Mouse (Mus musculus) embryonic facial prominence, embryonic 13.5 days (tissue): ENCODE results near the gene Gm9918. TPM values are rescaled to one million over a fixed set of nuclear protein-coding genes. Genes with fewer than 3 reads are reported as not detected.

Experiments
- ATAC-seq: fragments of 200-750 bp; cut with Nextera tagmentation; 2 replicates; pipeline ENCODE4 v1.8.0; 2017; ENCODE audit warnings: low read depth; ENCODE audit not compliant: insufficient number of reproducible peaks, insufficient read depth, low FRiP score, low TSS enrichment
- H3K27ac ChIP-seq: fragments of 300-500 bp; sonication (generic); 2 replicates; pipeline ENCODE4 v1.5.1; 2015; ENCODE audit warnings: moderate library complexity, mild to moderate bottlenecking, inconsistent platforms
- H3K27me3 ChIP-seq: fragments of 300-500 bp; sonication (generic); 2 replicates; pipeline ENCODE4 v1.6.1; 2015; ENCODE audit warnings: mild to moderate bottlenecking, inconsistent platforms
- H3K36me3 ChIP-seq: fragments of 300-500 bp; sonication (generic); 2 replicates; pipeline ENCODE4 v1.6.1; 2015; ENCODE audit warnings: mild to moderate bottlenecking, inconsistent platforms
- H3K4me1 ChIP-seq: fragments of 300-500 bp; sonication (generic); 2 replicates; pipeline ENCODE4 v1.6.1; 2015; ENCODE audit warnings: inconsistent platforms
- H3K4me2 ChIP-seq: fragments of 300-500 bp; sonication (generic); 2 replicates; pipeline ENCODE4 v1.6.1; 2015; ENCODE audit warnings: moderate library complexity, mild to moderate bottlenecking, inconsistent platforms
- H3K4me3 ChIP-seq: fragments of 300-500 bp; sonication (generic); 2 replicates; pipeline ENCODE4 v1.5.1; 2015; ENCODE audit warnings: mild to moderate bottlenecking, inconsistent platforms
- H3K9ac ChIP-seq: fragments of 300-500 bp; sonication (generic); 2 replicates; pipeline ENCODE4 v1.6.1; 2015; ENCODE audit warnings: mild to moderate bottlenecking, inconsistent platforms
- H3K9me3 ChIP-seq: fragments of 300-500 bp; sonication (generic); 2 replicates; pipeline ENCODE4 v1.6.1; 2016; ENCODE audit warnings: inconsistent platforms
- WGBS: fragments of 180-500 bp; shearing (Covaris S2); methylation state at CpG from one replicate; pipeline ENCODE4 v1.1.7; 2015; ENCODE audit warnings: mixed read lengths; 5-methylcytosine and 5-hydroxymethylcytosine counted together
- polyA plus RNA-seq: library from polyadenylated mRNA; unstranded; fragments of >200 nt; fragmentation: Nextera tagmentation; extraction: Ambion mirVana; gene quantifications from 2 replicates; pipeline ENCODE4 v1.2.1, GENCODE M21; 2015

The Gm9918 gene
- polyA plus RNA-seq, 1 experiment from 2014 or later, result 2.3 TPM

DNA sequence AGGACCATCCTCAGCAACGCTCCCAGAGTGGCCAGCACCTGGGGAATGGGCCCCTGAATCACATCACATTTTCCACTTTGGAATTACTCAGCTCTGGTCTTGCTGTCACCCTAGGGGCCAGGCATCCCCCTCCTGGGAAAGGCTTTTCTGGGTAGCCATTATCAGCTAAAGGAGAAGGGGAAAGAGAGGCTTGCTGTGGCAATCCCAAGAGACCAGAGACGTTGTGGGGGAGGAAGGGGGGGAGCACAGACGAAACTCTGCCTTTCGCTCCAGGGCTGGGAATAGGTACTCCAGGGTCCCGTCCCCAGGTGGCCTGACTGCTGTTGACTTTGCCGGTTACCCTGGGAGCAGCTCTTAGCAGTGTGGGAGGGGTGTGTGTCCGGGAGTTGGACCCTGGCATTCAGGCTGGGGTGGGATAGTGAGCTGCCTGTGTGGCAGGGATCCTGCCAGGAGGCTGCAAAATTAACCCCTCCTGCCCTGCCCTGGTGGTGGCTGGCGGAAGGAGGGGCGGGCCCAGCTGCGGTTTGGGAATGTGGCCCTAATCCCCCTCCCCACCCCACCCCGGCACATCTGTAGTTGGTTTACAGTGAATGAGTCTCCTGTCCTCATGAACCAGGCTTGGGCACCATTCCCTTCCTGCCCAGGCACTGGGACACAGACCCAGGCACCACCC, 11.6 kb upstream of the Gm9918 start:
- Histone ChIP-seq H3K4me3 (peak overlapping the region; percentile 76), H3K27ac (peak overlapping the region; percentile 99), H3K9ac (peak overlapping the region; percentile 97), H3K4me1 (peaks cover 73% of the 10 kb centered on the region), H3K9me3 (no peaks in the 10 kb centered on the region), H3K27me3 (no peaks in the 10 kb centered on the region), H3K36me3 (peaks cover 7% of the 10 kb centered on the region), H3K4me2 (peak overlapping the region; percentile 98)
- ATAC-seq, result peak; percentile 60
- 4% methylated on average over 11 of the region's 11 CpGs for WGBS

DNA sequence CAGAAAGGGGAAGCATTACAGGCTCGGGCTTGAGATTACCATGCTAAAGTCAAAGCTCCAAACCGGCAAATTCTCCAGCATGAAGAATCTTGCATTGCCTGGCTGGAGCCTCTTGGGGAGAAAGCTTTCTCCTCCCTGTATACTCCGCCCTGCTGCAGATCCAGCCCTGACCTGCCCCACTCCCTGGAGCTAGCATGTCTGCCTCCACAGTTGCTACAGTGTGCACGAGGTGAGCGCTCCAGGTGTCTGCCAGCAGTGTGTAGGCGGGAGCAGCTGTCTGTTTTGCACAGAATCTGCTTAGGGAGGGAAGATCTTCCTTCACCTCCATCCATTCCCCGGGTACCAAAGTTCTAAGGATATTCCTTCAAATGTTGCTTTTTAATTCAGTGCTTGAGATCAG, 7.8 kb upstream of the Gm9918 start:
- H3K36me3 ChIP-seq, result no peaks in the 10 kb centered on the region
- WGBS, result 36% methylated on average over 7 of the region's 7 CpGs
- H3K27ac ChIP-seq, result peak overlapping the region; percentile 75
- 0 out of 2 replicates have a peak, but pooled peaks have one; percentile 30 for ATAC-seq
- H3K4me3 ChIP-seq, result no peak overlapping the region
- H3K27me3 ChIP-seq, result no peaks in the 10 kb centered on the region
- peak overlapping the region; percentile 27; the same call in 1 of the 2 replicates for H3K9ac ChIP-seq
- H3K9me3 ChIP-seq, result no peaks in the 10 kb centered on the region
- peak overlapping the region; percentile 26 for H3K4me2 ChIP-seq
- peaks cover 48% of the 10 kb centered on the region for H3K4me1 ChIP-seq

DNA sequence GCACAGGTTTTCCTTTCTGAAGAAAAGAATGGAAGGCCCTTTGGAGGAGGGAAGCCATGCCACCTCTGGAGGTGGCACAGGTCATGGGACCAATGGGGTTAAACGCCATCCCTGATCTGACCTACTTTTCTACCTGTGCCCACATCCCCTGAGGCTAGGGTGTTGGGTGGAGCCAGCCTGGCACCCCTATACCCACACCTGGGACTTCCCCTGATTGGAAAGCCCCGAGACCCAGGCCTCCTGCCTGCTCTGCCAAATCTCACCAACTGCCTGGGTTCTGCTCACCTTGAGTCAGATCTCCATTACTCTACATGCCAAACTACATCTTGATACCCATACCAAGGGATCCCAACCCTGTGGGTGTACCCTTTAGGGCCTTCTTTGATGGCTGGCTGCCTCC, 7.3 kb upstream of the Gm9918 start:
- H3K4me2 ChIP-seq, result no peak overlapping the region
- no peak overlapping the region for H3K9ac ChIP-seq
- WGBS, result 77% methylated on average over 2 of the region's 2 CpGs
- no peaks in the 10 kb centered on the region for H3K9me3 ChIP-seq
- no peaks in the 10 kb centered on the region for H3K27me3 ChIP-seq
- H3K27ac ChIP-seq, result peak overlapping the region; percentile 75
- H3K36me3 ChIP-seq, result no peaks in the 10 kb centered on the region
- H3K4me3 ChIP-seq, result no peak overlapping the region
- H3K4me1 ChIP-seq, result peaks cover 43% of the 10 kb centered on the region
- no peak for ATAC-seq

DNA sequence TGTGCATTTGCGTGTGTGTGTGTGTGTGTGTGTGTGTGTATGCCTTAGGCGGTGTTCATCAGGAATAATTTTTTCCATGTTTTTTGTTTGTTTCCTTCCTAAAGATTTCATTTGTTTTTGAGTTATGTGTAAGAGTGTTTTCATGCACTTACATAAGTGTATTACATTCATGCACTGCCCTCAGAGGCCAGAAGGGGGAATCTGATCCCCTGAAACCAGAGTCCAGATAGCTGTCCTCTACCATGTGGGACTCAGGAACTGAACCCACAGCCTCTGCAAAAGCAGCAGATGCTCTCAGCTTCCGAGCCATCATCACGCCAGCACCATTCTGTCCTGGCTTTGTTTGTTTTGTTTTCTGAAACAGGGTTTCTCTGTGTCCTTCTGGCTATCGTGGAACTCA, 4.8 kb upstream of the Gm9918 start:
- no peak overlapping the region for H3K27ac ChIP-seq
- H3K4me1 ChIP-seq, result peaks cover 28% of the 10 kb centered on the region
- no peak overlapping the region for H3K9ac ChIP-seq
- no peaks in the 10 kb centered on the region for H3K27me3 ChIP-seq
- H3K4me3 ChIP-seq, result no peak overlapping the region
- WGBS, result 85% methylated on average over 5 of the region's 5 CpGs
- ATAC-seq, result no peak
- H3K9me3 ChIP-seq, result no peaks in the 10 kb centered on the region
- no peak overlapping the region for H3K4me2 ChIP-seq
- no peaks in the 10 kb centered on the region for H3K36me3 ChIP-seq

DNA sequence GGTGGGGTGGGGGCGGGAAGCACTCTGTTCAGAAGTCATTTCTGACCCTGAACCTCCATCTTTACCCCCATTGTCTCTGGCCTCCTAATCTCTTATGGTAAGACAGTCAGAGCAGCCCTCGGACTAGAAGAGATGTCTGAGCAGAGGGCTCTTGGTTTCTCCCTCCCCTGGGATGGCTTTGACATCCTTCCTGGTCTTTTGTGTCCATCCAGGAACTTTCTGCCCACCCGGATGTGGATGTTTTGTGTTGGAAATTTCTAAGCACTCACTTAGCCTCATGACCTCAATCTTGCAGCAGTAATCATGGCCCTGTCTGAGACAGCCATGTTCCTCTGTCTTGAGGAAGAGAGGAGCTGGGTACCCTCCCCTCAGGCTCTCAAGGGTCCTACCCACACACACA, 1.1 kb downstream of the Gm9918 start:
- Histone ChIP-seq H3K4me2 (peak overlapping the region; percentile 79), H3K9ac (peak overlapping the region; percentile 72; the same call in 1 of the 2 replicates), H3K27me3 (no peaks in the 10 kb centered on the region), H3K4me1 (peaks cover 22% of the 10 kb centered on the region), H3K36me3 (no peaks in the 10 kb centered on the region), H3K9me3 (no peaks in the 10 kb centered on the region), H3K4me3 (peak overlapping the region; percentile 45), H3K27ac (peak overlapping the region; percentile 35; the same call in 1 of the 2 replicates)
- no peak for ATAC-seq
- 24% methylated on average over 3 of the region's 3 CpGs for WGBS

DNA sequence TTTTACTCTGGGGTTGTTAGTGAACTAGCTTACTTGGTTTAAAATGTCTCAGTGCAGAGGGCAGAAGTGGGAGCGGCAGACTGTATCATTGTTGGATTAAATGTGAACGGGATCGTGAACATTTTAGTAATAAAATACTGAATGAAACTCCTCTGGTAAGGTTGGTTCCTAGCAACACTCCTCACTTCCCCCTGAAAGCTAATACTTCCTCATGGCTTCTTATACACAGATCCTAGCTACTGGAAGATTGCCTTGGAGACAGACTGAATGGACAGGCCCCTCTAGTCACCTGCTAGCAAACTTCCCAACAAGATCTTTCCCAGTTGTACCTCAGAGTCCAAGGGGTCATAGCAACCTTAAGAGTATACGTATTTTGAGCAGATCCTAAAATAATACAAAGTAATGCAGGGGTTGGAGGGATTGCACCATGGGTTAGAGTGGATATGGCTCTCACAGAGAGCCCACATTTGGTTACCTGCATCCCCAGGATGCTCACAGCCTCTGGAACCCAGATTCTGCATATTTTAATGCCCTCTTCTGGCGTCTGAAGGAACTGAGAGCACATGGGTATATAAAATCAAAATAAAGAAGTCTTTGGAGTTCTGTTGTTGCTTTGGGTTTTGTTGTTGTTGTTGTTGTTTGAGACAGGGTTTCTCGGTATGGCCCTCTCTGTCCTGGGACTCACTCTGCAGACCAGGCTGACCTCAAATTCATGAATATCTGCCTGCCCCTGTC, 3.8 kb downstream of the Gm9918 start:
- Histone ChIP-seq H3K9me3 (no peaks in the 10 kb centered on the region), H3K4me3 (no peak overlapping the region), H3K4me2 (no peak overlapping the region), H3K4me1 (peaks cover 26% of the 10 kb centered on the region), H3K36me3 (no peaks in the 10 kb centered on the region), H3K27ac (no peak overlapping the region), H3K27me3 (no peaks in the 10 kb centered on the region), H3K9ac (no peak overlapping the region)
- WGBS, result 72% methylated on average over 6 of the region's 6 CpGs
- ATAC-seq, result no peak

DNA sequence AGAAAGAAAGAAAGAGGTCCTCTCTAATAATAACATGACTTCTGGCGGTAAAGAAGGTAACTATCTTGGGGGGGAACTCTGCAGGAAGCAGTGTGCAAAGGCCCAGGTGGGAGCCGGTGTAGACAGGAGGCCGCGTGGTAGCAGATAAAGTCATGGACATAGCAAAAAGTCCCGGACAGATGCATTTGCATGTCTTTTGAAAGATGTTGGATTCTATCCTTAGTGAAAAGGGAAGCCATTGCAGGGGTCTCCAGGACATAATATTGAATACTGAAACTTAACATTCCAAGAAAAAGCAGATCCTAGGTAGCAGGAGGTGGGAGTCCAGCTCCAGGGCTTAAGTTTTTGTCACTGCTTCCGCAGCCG, 8.3 kb downstream of the Gm9918 start:
- no peak for ATAC-seq

DNA sequence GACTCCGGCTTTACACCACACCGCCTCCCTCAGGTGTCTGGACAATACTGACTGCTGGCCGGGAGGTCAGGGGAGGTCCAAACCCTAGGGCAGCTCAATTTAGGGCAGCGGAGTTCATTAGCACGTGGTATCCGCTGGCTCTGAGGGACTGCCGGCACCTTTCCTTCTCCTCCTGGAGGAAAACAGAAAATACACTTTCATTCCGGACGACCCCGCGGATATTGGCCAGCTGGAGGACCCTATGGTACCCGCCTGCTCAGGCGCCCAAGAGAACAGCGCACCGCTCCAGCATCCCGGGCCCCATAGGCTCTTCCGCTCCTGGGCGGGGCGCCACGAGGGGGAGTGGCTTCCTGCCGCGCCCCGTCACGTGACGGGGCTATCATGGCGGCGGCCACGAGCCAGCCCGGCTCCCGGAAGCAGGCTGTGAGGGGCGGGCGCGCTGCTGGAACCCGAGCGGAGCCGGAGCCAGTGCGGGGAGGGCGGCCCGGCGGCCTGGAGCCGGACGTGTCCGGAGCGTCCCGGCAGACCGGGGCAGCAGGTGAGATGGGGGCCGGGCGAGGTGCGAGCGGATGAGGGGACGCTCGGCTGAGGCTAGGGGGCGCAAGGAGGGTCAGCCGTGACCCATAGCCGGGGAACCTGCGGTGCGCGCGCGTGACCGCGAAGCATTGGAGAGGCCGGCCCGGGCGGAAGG, 8.9 kb downstream of the Gm9918 start, which contains the start of gene Mfsd5:
TSS of gene Mfsd5 (plus strand) at position 363 of the 691 bp plus-strand sequence.
- H3K4me3 ChIP-seq, result peak within 1 kb of the TSS; percentile 85
- H3K4me1 ChIP-seq, result peaks cover 21% of the 10 kb centered on the region
- whole genome bisulfite sequencing, result under 1% methylated on average over 65 of the region's 65 CpGs
- peak within 1 kb of the TSS; percentile 89 for H3K27ac ChIP-seq
- peak within 1 kb of the TSS; percentile 84 for H3K9ac ChIP-seq
- H3K4me2 ChIP-seq, result peak within 1 kb of the TSS; percentile 92
- no peaks in the 10 kb centered on the region for H3K27me3 ChIP-seq
- H3K36me3 ChIP-seq, result peaks cover 23% of the 10 kb centered on the region
- no peaks in the 10 kb centered on the region for H3K9me3 ChIP-seq
- peak; percentile 92 for ATAC-seq

More for the DNA sequence above, 8.3 kb downstream of the Gm9918 start:
- H3K9ac ChIP-seq, result peak overlapping the region; percentile 84
- H3K4me1 ChIP-seq, result peaks cover 21% of the 10 kb centered on the region
- peaks cover 23% of the 10 kb centered on the region for H3K36me3 ChIP-seq
- 36% methylated on average over 7 of the region's 7 CpGs for WGBS
- no peaks in the 10 kb centered on the region for H3K27me3 ChIP-seq
- H3K27ac ChIP-seq, result peak overlapping the region; percentile 89
- H3K4me3 ChIP-seq, result peak overlapping the region; percentile 85
- H3K4me2 ChIP-seq, result peak overlapping the region; percentile 92
- H3K9me3 ChIP-seq, result no peaks in the 10 kb centered on the region

DNA sequence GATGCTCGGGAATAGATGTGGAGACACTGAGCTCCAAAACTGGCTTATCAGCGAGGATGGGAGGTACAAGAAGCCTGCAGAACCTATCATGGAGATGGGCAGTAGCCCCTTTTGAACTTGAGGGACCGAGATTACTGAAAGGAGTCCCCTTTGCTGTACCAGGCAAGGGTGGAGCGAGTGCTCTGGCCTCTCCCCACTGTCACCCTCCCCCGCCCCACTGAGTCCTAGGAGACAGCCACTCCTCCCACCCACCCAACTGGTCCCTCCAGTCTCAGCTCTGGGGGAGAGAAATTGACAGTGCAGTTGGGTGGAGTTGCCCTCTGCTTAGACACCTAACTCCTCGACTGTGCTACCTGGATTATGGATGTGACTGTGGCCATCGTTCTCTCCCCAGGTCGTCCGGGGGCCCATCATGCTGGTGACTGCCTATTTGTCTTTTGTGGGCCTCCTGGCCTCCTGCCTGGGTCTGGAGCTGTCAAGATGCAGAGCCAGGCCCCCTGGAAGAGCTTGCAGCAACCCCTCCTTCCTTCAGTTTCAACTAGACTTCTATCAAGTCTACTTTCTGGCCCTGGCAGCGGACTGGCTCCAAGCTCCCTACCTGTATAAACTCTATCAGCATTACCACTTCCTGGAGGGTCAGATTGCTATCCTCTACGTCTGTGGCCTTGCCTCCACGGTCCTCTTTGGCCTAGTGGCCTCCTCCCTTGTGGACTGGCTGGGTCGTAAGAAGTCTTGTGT, 9.6 kb downstream of the Gm9918 start:
- ATAC-seq, result peak; percentile 23; the same call in 1 of the 2 replicates
- WGBS, result 28% methylated on average over 13 of the region's 13 CpGs
- H3K4me1 ChIP-seq, result peaks cover 21% of the 10 kb centered on the region
- H3K27ac ChIP-seq, result peak overlapping the region; percentile 89
- no peaks in the 10 kb centered on the region for H3K9me3 ChIP-seq
- H3K4me3 ChIP-seq, result peak overlapping the region; percentile 85
- peaks cover 23% of the 10 kb centered on the region for H3K36me3 ChIP-seq
- peak overlapping the region; percentile 92 for H3K4me2 ChIP-seq
- no peaks in the 10 kb centered on the region for H3K27me3 ChIP-seq
- H3K9ac ChIP-seq, result peak overlapping the region; percentile 84

DNA sequence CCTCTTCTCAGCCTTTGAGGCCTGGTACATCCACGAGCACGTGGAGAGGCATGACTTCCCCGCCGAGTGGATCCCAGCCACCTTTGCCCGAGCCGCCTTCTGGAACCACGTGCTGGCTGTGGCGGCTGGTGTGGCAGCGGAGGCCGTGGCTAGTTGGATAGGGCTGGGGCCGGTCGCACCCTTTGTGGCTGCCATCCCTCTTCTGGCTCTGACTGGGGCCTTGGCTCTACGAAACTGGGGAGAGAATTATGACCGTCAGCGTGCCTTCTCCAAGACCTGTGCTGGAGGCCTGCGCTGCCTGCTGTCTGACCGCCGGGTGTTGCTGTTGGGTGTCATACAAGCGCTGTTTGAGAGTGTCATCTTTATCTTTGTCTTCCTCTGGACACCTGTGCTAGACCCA, 10.3 kb downstream of the Gm9918 start:
- Histone ChIP-seq H3K4me2 (peak overlapping the region; percentile 92), H3K4me3 (peak overlapping the region; percentile 85), H3K4me1 (peaks cover 21% of the 10 kb centered on the region), H3K9ac (0 out of 2 replicates have a peak overlapping the region, but pooled peaks have one; percentile 1), H3K27ac (peak overlapping the region; percentile 89; the same call in 1 of the 2 replicates), H3K27me3 (no peaks in the 10 kb centered on the region), H3K9me3 (no peaks in the 10 kb centered on the region), H3K36me3 (peaks cover 23% of the 10 kb centered on the region)
- no peak for ATAC-seq
- 94% methylated on average over 19 of the region's 19 CpGs for WGBS
